Mouse (Mus musculus) ES-E14 (cell line): Measurements from ENCODE around the gene Tmem230.

Source experiments
- HCFC1 ChIP-seq: IDR thresholded peaks from 2 replicates; pipeline ENCODE4 v1.6.1; 2012; ENCODE audit warnings: low read length, inconsistent platforms, borderline replicate concordance; ENCODE audit not compliant: insufficient read depth
- MAFK ChIP-seq: IDR thresholded peaks from 2 replicates; pipeline ENCODE4 v1.6.1; 2014; ENCODE audit warnings: mild to moderate bottlenecking, low read depth, low read length, inconsistent platforms; ENCODE audit not compliant: insufficient read depth

DNA sequence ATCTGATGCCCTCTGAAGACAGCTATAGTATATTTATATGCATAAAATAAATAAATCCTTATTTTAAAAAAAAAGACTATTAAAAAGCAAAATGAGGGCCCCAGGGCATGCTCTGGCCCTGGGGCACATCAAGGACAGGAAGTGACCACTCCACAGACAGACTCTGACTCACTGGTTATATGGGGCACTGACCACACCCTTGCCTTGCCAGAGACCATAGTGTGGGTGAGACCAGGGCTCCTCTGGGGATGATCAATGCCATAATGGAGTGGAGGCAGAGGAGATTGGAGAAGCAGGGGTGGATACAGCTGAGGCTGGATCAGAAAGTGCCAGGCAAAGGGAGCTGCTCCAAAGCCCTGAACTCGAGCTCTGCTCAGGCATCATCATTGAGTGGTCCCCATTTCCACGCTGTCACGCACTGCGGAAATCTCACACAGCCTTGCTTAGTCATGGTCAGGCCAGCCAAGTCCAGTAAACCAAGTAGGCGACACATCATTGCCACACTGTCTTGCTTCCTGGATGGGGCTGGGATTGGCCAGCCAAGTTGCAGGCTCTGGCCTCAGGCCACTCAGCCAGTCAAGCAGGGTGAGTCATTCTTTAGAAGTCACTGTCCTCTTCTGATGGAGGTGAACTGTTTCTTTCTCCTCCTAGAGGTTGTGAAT, 35.5 kb downstream of the Tmem230 start:
- TF ChIP-seq HCFC1 (no peak), MAFK (no peak)
